Mouse (Mus musculus) hindbrain, embryonic 15.5 days (tissue): ENCODE data around the gene Gzmk. TPM values are rescaled to one million over a fixed set of nuclear protein-coding genes. Genes with fewer than 3 reads are reported as not detected.
"Not testable (repeated sequence)": the region's sequence is repeated elsewhere in the genome, so short reads cannot be mapped to it uniquely, and the experiment has no call there.

Source experiments
- ATAC-seq: fragments of 200-750 bp; cut with Nextera tagmentation; 2 replicates; pipeline ENCODE4 v1.8.0; 2017; ENCODE audit warnings: low read depth, moderate number of reproducible peaks, moderate TSS enrichment; ENCODE audit not compliant: low FRiP score
- H3K27ac ChIP-seq: fragments of 300-500 bp; sonication (generic); replicated peaks from 2 replicates; pipeline ENCODE4 v1.5.1; 2015; ENCODE audit warnings: mild to moderate bottlenecking, inconsistent platforms
- H3K27me3 ChIP-seq: fragments of 300-500 bp; sonication (generic); 2 replicates; pipeline ENCODE4 v1.6.1; 2015; ENCODE audit warnings: control low read depth, inconsistent platforms
- H3K36me3 ChIP-seq: fragments of 300-500 bp; sonication (generic); 2 replicates; pipeline ENCODE4 v1.6.1; 2015; ENCODE audit warnings: control low read depth, inconsistent platforms
- H3K4me1 ChIP-seq: fragments of 300-500 bp; sonication (generic); replicated peaks from 2 replicates; pipeline ENCODE4 v1.6.1; 2015; ENCODE audit warnings: control low read depth, inconsistent platforms
- H3K4me2 ChIP-seq: fragments of 300-500 bp; sonication (generic); 2 replicates; pipeline ENCODE4 v1.6.1; 2015; ENCODE audit warnings: moderate library complexity, mild to moderate bottlenecking, inconsistent platforms
- H3K4me3 ChIP-seq: fragments of 300-500 bp; sonication (generic); 2 replicates; pipeline ENCODE4 v1.5.1; 2015; ENCODE audit warnings: mild to moderate bottlenecking, inconsistent platforms
- H3K9ac ChIP-seq: fragments of 300-500 bp; sonication (generic); 2 replicates; pipeline ENCODE4 v1.6.1; 2015; ENCODE audit warnings: inconsistent platforms
- H3K9me3 ChIP-seq: fragments of 300-500 bp; sonication (generic); 2 replicates; pipeline ENCODE4 v1.6.1; 2016; ENCODE audit warnings: control low read depth, inconsistent platforms
- WGBS: fragments of 180-500 bp; shearing (Covaris S2); methylation state at CpG from one replicate; pipeline ENCODE4 v1.1.7; 2015; 5-methylcytosine and 5-hydroxymethylcytosine counted together
- polyA plus RNA-seq: library from polyadenylated mRNA; unstranded; fragments of >200 nt; fragmentation: Nextera tagmentation; extraction: Ambion mirVana; gene quantifications from 2 replicates; pipeline ENCODE4 v1.2.1, GENCODE M21; 2015

Gene Gzmk
- 0.12 and 0.16 TPM in 2 replicates for polyA plus RNA-seq

- 28% methylated on average over 7 of the region's 7 CpGs for WGBS
- H3K27ac ChIP-seq: no peak within 1 kb of the TSS
- ATAC-seq: peak; percentile 97
Observed at GRCm38 (mm10) chr13:113225811-113226210, at the start of gene Gzmk. TSS of gene Gzmk (minus strand) at chr13:113225908.

GRCm38 (mm10) chr13:113271189-113271588, 45.5 kb upstream of the Gzmk start:
- Histone ChIP-seq H3K27me3 (no peaks in the 10 kb centered on the region), H3K4me1 (no peaks in the 10 kb centered on the region), H3K9me3 (no peaks in the 10 kb centered on the region), H3K9ac (no peak overlapping the region), H3K4me2 (no peak overlapping the region), H3K4me3 (no peak overlapping the region), H3K27ac (no peak overlapping the region), H3K36me3 (no peaks in the 10 kb centered on the region)
- no peak for ATAC-seq
- 96% methylated on average over 8 of the region's 8 CpGs for WGBS

More at GRCm38 (mm10) chr13:113225811-113226210, at the start of gene Gzmk:
- H3K4me1 ChIP-seq: peaks cover 15% of the 10 kb centered on the region
- H3K36me3 ChIP-seq: no peaks in the 10 kb centered on the region
- no peak within 1 kb of the TSS for H3K9ac ChIP-seq
- no peak within 1 kb of the TSS for H3K4me3 ChIP-seq
- peak within 1 kb of the TSS; percentile 23; the same call in 1 of the 2 replicates for H3K4me2 ChIP-seq
- no peaks in the 10 kb centered on the region for H3K27me3 ChIP-seq
- H3K9me3 ChIP-seq: no peaks in the 10 kb centered on the region

- no peaks in the 10 kb centered on the region for H3K36me3 ChIP-seq
- no peak overlapping the region for H3K27ac ChIP-seq
- H3K4me2 ChIP-seq: no peak overlapping the region
- no peaks in the 10 kb centered on the region for H3K9me3 ChIP-seq
- WGBS: 44% methylated on average over 18 of the region's 18 CpGs
- no peaks in the 10 kb centered on the region for H3K4me1 ChIP-seq
- H3K27me3 ChIP-seq: no peaks in the 10 kb centered on the region
- H3K9ac ChIP-seq: no peak overlapping the region
- H3K4me3 ChIP-seq: no peak overlapping the region
- peak; percentile 83 for ATAC-seq
Observed at GRCm38 (mm10) chr13:113269777-113270776, 44.4 kb upstream of the Gzmk start.

GRCm38 (mm10) chr13:113267204-113267603, 41.5 kb upstream of the Gzmk start:
- Histone ChIP-seq H3K27me3 (no peaks in the 10 kb centered on the region), H3K9me3 (no peaks in the 10 kb centered on the region), H3K4me2 (no peak overlapping the region), H3K36me3 (no peaks in the 10 kb centered on the region), H3K9ac (no peak overlapping the region), H3K4me1 (no peaks in the 10 kb centered on the region), H3K27ac (no peak overlapping the region), H3K4me3 (no peak overlapping the region)
- no peak for ATAC-seq
- WGBS: 74% methylated on average over 3 of the region's 3 CpGs

- Histone ChIP-seq H3K27ac (no peak overlapping the region), H3K4me2 (peak overlapping the region; percentile 10), H3K27me3 (no peaks in the 10 kb centered on the region), H3K4me3 (no peak overlapping the region), H3K9me3 (no peaks in the 10 kb centered on the region), H3K9ac (no peak overlapping the region), H3K36me3 (no peaks in the 10 kb centered on the region), H3K4me1 (no peaks in the 10 kb centered on the region)
- peak; percentile 59; the same call in 1 of the 2 replicates for ATAC-seq
- WGBS: 35% methylated on average over 9 of the region's 9 CpGs
Observed at GRCm38 (mm10) chr13:113266495-113266951, 40.8 kb upstream of the Gzmk start.

- Histone ChIP-seq H3K4me2 (no peak overlapping the region), H3K9ac (no peak overlapping the region), H3K27ac (no peak overlapping the region), H3K4me1 (no peaks in the 10 kb centered on the region), H3K27me3 (no peaks in the 10 kb centered on the region), H3K4me3 (no peak overlapping the region), H3K9me3 (no peaks in the 10 kb centered on the region), H3K36me3 (no peaks in the 10 kb centered on the region)
- ATAC-seq: no peak
- WGBS: 31% methylated on average over 13 of the region's 13 CpGs
Observed at GRCm38 (mm10) chr13:113265257-113265656, 39.5 kb upstream of the Gzmk start.

- ATAC-seq: peak; percentile 30; the same call in 1 of the 2 replicates
- no peaks in the 10 kb centered on the region for H3K27me3 ChIP-seq
- 67% methylated on average over 12 of the region's 12 CpGs for WGBS
- H3K36me3 ChIP-seq: no peaks in the 10 kb centered on the region
- H3K4me3 ChIP-seq: no peak overlapping the region
- H3K4me2 ChIP-seq: peak overlapping the region; percentile 14; the same call in 1 of the 2 replicates
- H3K9me3 ChIP-seq: no peaks in the 10 kb centered on the region
- no peak overlapping the region for H3K9ac ChIP-seq
- no peaks in the 10 kb centered on the region for H3K4me1 ChIP-seq
- no peak overlapping the region; the same call in 1 of the 2 replicates for H3K27ac ChIP-seq
Observed at GRCm38 (mm10) chr13:113262822-113263221, 37.1 kb upstream of the Gzmk start.

GRCm38 (mm10) chr13:113259237-113259636, 33.5 kb upstream of the Gzmk start:
- WGBS: 93% methylated on average over 5 of the region's 5 CpGs
- Histone ChIP-seq H3K9ac (no peak overlapping the region), H3K27me3 (no peaks in the 10 kb centered on the region), H3K4me1 (no peaks in the 10 kb centered on the region), H3K9me3 (no peaks in the 10 kb centered on the region), H3K36me3 (no peaks in the 10 kb centered on the region), H3K4me2 (no peak overlapping the region), H3K4me3 (no peak overlapping the region), H3K27ac (no peak overlapping the region)
- ATAC-seq: no peak

GRCm38 (mm10) chr13:113257190-113257589, 31.5 kb upstream of the Gzmk start:
- 43% methylated on average over 5 of the region's 5 CpGs for WGBS
- H3K9ac ChIP-seq: no peak overlapping the region
- no peak overlapping the region for H3K27ac ChIP-seq
- no peak overlapping the region for H3K4me2 ChIP-seq
- no peak for ATAC-seq
- H3K36me3 ChIP-seq: no peaks in the 10 kb centered on the region
- no peaks in the 10 kb centered on the region for H3K27me3 ChIP-seq
- H3K4me3 ChIP-seq: no peak overlapping the region
- H3K4me1 ChIP-seq: no peaks in the 10 kb centered on the region
- no peaks in the 10 kb centered on the region for H3K9me3 ChIP-seq

- no peak overlapping the region for H3K4me3 ChIP-seq
- H3K27ac ChIP-seq: no peak overlapping the region
- H3K4me1 ChIP-seq: no peaks in the 10 kb centered on the region
- no peaks in the 10 kb centered on the region for H3K9me3 ChIP-seq
- H3K9ac ChIP-seq: no peak overlapping the region
- no peaks in the 10 kb centered on the region for H3K36me3 ChIP-seq
- 93% methylated on average over 2 of the region's 2 CpGs for WGBS
- ATAC-seq: no peak
- no peak overlapping the region for H3K4me2 ChIP-seq
- H3K27me3 ChIP-seq: no peaks in the 10 kb centered on the region
Observed at GRCm38 (mm10) chr13:113256766-113257165, 31.1 kb upstream of the Gzmk start.

- ATAC-seq, H3K9me3 ChIP-seq, H3K4me1 ChIP-seq, H3K27me3 ChIP-seq, H3K4me2 ChIP-seq, H3K36me3 ChIP-seq, H3K27ac ChIP-seq, H3K4me3 ChIP-seq, H3K9ac ChIP-seq: not testable (repeated sequence)
- WGBS: 90% methylated on average over 7 of the region's 7 CpGs
Observed at GRCm38 (mm10) chr13:113252580-113252979, 26.9 kb upstream of the Gzmk start.

GRCm38 (mm10) chr13:113245025-113245424, 19.3 kb upstream of the Gzmk start:
- H3K9ac ChIP-seq: no peak overlapping the region
- no peaks in the 10 kb centered on the region for H3K9me3 ChIP-seq
- H3K36me3 ChIP-seq: no peaks in the 10 kb centered on the region
- WGBS: 68% methylated on average over 8 of the region's 8 CpGs
- H3K4me2 ChIP-seq: no peak overlapping the region
- no peak overlapping the region for H3K27ac ChIP-seq
- H3K4me3 ChIP-seq: no peak overlapping the region
- no peaks in the 10 kb centered on the region for H3K27me3 ChIP-seq
- ATAC-seq: no peak
- H3K4me1 ChIP-seq: no peaks in the 10 kb centered on the region
